Mouse (Mus musculus): ENCODE measurements around the gene C1qtnf1. TPM values are rescaled to one million over a fixed set of nuclear protein-coding genes. Genes with fewer than 3 reads are reported as not detected.
A peak's percentile ranks its signal among the peaks of the same experiment; 100 is the strongest.

The C1qtnf1 gene
- polyA plus RNA-seq, 1 experiment from 2014 or later: 2.3 TPM

GRCm38 (mm10) chr11:118488191-118488906 is 60.3 kb downstream of the C1qtnf1 start:
- H3K9ac ChIP-seq (ENCODE audit: low read length): no peak overlapping the region
- DNase-seq (ENCODE audit: low spot score): no peak

GRCm38 (mm10) chr11:118488907-118489270 is 60.9 kb downstream of the C1qtnf1 start:
- Histone ChIP-seq H3K4me2 (ENCODE audit: low read depth, low read length, severe bottlenecking) (no peak overlapping the region), H3K9me3 (ENCODE audit: control insufficient read depth, low read length) (no peaks in the 10 kb centered on the region), H3K4me1 (replicated peaks; ENCODE audit: control insufficient read depth, insufficient read depth, low read length) (no peaks in the 10 kb centered on the region; the same call in none of the 2 replicates), H3K27me3 (ENCODE audit: control insufficient read depth, insufficient read depth, low read length) (no peaks in the 10 kb centered on the region), H3K9ac (ENCODE audit: low read length) (no peak overlapping the region), H3K36me3 (ENCODE audit: control insufficient read depth, insufficient read depth, low read length) (no peaks in the 10 kb centered on the region), H3K27ac (ENCODE audit: low read depth, low read length) (no peak overlapping the region), H3K4me3 (ENCODE audit: low read depth, low read length) (no peak overlapping the region)
- 86% methylated on average over 12 of the region's 12 CpGs for WGBS
- ATAC-seq (replicated peaks; ENCODE audit: low FRiP score) (no peak), DNase-seq (ENCODE audit: low spot score) (no peak)

More at GRCm38 (mm10) chr11:118488191-118488906, 60.3 kb downstream of the C1qtnf1 start:
- H3K27ac ChIP-seq (ENCODE audit: low read depth, low read length): no peak overlapping the region
- H3K36me3 ChIP-seq (ENCODE audit: control insufficient read depth, insufficient read depth, low read length): no peaks in the 10 kb centered on the region
- H3K4me1 ChIP-seq (replicated peaks; ENCODE audit: control insufficient read depth, insufficient read depth, low read length): no peaks in the 10 kb centered on the region; the same call in none of the 2 replicates
- 74% methylated on average over 8 of the region's 8 CpGs for WGBS
- no peaks in the 10 kb centered on the region for H3K9me3 ChIP-seq (ENCODE audit: control insufficient read depth, low read length)
- H3K4me3 ChIP-seq (ENCODE audit: low read depth, low read length): no peak overlapping the region
- no peak for ATAC-seq (replicated peaks; ENCODE audit: low FRiP score)
- no peaks in the 10 kb centered on the region for H3K27me3 ChIP-seq (ENCODE audit: control insufficient read depth, insufficient read depth, low read length)
- no peak overlapping the region for H3K4me2 ChIP-seq (ENCODE audit: low read depth, low read length, severe bottlenecking)

- DNase-seq (ENCODE audit: low spot score) (peak; percentile 93), ATAC-seq (replicated peaks; ENCODE audit: low FRiP score) (0 out of 2 replicates have a peak, but pooled peaks have one; percentile 58)
- WGBS: 22% methylated on average over 22 of the region's 22 CpGs
- no peaks in the 10 kb centered on the region for H3K9me3 ChIP-seq (ENCODE audit: control insufficient read depth, low read length)
- H3K9ac ChIP-seq (ENCODE audit: low read length): peak overlapping the region; percentile 44; the same call in 1 of the 2 replicates
- no peaks in the 10 kb centered on the region for H3K27me3 ChIP-seq (ENCODE audit: control insufficient read depth, insufficient read depth, low read length)
- H3K4me2 ChIP-seq (ENCODE audit: low read depth, low read length, severe bottlenecking): peak overlapping the region; percentile 34
- peak overlapping the region; percentile 10; the same call in 1 of the 2 replicates for H3K4me3 ChIP-seq (ENCODE audit: low read depth, low read length)
- H3K36me3 ChIP-seq (ENCODE audit: control insufficient read depth, insufficient read depth, low read length): no peaks in the 10 kb centered on the region
- no peaks in the 10 kb centered on the region; the same call in none of the 2 replicates for H3K4me1 ChIP-seq (replicated peaks; ENCODE audit: control insufficient read depth, insufficient read depth, low read length)
- H3K27ac ChIP-seq (ENCODE audit: low read depth, low read length): no peak overlapping the region
Observed at GRCm38 (mm10) chr11:118490566-118491218, 62.7 kb downstream of the C1qtnf1 start.

DNA sequence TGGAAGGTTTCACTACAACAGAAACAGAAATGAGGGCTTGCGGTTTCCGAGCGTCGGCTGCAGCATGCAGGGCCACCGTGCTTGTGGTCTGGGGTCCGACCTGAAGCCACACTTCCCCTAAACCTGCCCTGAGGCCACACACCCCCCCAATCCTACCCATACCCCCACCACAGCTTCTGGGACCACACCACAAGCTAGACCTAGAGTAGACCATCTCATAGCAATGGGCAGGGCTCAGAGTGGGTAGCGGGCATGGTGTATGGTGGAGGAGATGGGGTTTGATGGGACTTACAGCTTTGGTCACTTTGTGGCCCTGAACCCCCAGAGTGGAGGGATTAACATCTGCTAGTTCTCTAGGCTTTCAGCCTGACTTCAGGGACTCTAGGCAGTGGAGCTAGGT is 63.2 kb downstream of the C1qtnf1 start:
- DNase-seq (ENCODE audit: low spot score) (no peak), ATAC-seq (replicated peaks; ENCODE audit: low FRiP score) (no peak)
- Histone ChIP-seq H3K36me3 (ENCODE audit: control insufficient read depth, insufficient read depth, low read length) (no peaks in the 10 kb centered on the region), H3K4me2 (ENCODE audit: low read depth, low read length, severe bottlenecking) (no peak overlapping the region), H3K27ac (ENCODE audit: low read depth, low read length) (no peak overlapping the region), H3K4me1 (replicated peaks; ENCODE audit: control insufficient read depth, insufficient read depth, low read length) (no peaks in the 10 kb centered on the region; the same call in none of the 2 replicates), H3K9me3 (ENCODE audit: control insufficient read depth, low read length) (no peaks in the 10 kb centered on the region), H3K9ac (ENCODE audit: low read length) (no peak overlapping the region), H3K4me3 (ENCODE audit: low read depth, low read length) (no peak overlapping the region), H3K27me3 (ENCODE audit: control insufficient read depth, insufficient read depth, low read length) (no peaks in the 10 kb centered on the region)
- WGBS: 87% methylated on average over 7 of the region's 7 CpGs

- DNase-seq (ENCODE audit: low spot score): no peak
- H3K4me2 ChIP-seq (ENCODE audit: low read depth, low read length, severe bottlenecking): no peak overlapping the region
- no peak overlapping the region for H3K27ac ChIP-seq (ENCODE audit: low read depth, low read length)
- H3K27me3 ChIP-seq (ENCODE audit: control insufficient read depth, insufficient read depth, low read length): no peaks in the 10 kb centered on the region
- no peaks in the 10 kb centered on the region; the same call in none of the 2 replicates for H3K4me1 ChIP-seq (replicated peaks; ENCODE audit: control insufficient read depth, insufficient read depth, low read length)
- H3K9me3 ChIP-seq (ENCODE audit: control insufficient read depth, low read length): no peaks in the 10 kb centered on the region
- ATAC-seq (replicated peaks; ENCODE audit: low FRiP score): no peak
- no peak overlapping the region for H3K4me3 ChIP-seq (ENCODE audit: low read depth, low read length)
- H3K9ac ChIP-seq (ENCODE audit: low read length): no peak overlapping the region
- 92% methylated on average over 2 of the region's 2 CpGs for WGBS
- no peaks in the 10 kb centered on the region for H3K36me3 ChIP-seq (ENCODE audit: control insufficient read depth, insufficient read depth, low read length)
Observed at GRCm38 (mm10) chr11:118493458-118493857, 65.5 kb downstream of the C1qtnf1 start.

GRCm38 (mm10) chr11:118494001-118494737 is 66.2 kb downstream of the C1qtnf1 start:
- no peak for ATAC-seq (replicated peaks; ENCODE audit: low FRiP score)

DNA sequence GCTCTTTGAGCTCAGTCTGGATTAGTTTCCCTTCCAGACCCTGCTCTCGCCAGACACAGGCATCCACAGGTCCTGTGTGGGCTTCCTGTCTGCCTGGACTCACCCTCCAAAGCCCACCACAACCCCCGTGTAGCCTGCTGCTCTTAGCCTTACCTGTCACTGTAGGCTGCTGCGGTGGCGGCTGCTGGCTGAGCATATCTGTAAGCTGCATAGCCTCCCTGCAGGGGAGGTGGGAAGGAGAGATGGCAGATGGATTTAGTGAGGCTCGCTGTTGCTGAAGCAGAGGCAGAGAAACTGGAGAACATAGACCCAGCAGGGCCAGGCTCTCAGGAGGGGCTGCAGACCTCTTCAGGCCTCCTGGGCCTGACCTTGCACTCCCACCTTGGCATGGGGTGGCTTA is 67.1 kb downstream of the C1qtnf1 start:
- ATAC-seq (replicated peaks; ENCODE audit: low FRiP score): no peak
- H3K27me3 ChIP-seq (ENCODE audit: control insufficient read depth, insufficient read depth, low read length): no peaks in the 10 kb centered on the region
- H3K9me3 ChIP-seq (ENCODE audit: control insufficient read depth, low read length): no peaks in the 10 kb centered on the region
- H3K4me2 ChIP-seq (ENCODE audit: low read depth, low read length, severe bottlenecking): no peak overlapping the region
- DNase-seq (ENCODE audit: low spot score): no peak
- WGBS: 57% methylated on average over 5 of the region's 5 CpGs
- no peaks in the 10 kb centered on the region for H3K36me3 ChIP-seq (ENCODE audit: control insufficient read depth, insufficient read depth, low read length)
- H3K27ac ChIP-seq (ENCODE audit: low read depth, low read length): no peak overlapping the region
- no peak overlapping the region for H3K4me3 ChIP-seq (ENCODE audit: low read depth, low read length)
- no peak overlapping the region for H3K9ac ChIP-seq (ENCODE audit: low read length)
- H3K4me1 ChIP-seq (replicated peaks; ENCODE audit: control insufficient read depth, insufficient read depth, low read length): no peaks in the 10 kb centered on the region; the same call in none of the 2 replicates

More at GRCm38 (mm10) chr11:118494001-118494737, 66.2 kb downstream of the C1qtnf1 start:
- no peaks in the 10 kb centered on the region for H3K36me3 ChIP-seq (ENCODE audit: control insufficient read depth, insufficient read depth, low read length)
- WGBS: 90% methylated on average over 12 of the region's 12 CpGs
- no peak overlapping the region for H3K27ac ChIP-seq (ENCODE audit: low read depth, low read length)
- H3K4me3 ChIP-seq (ENCODE audit: low read depth, low read length): no peak overlapping the region
- H3K27me3 ChIP-seq (ENCODE audit: control insufficient read depth, insufficient read depth, low read length): no peaks in the 10 kb centered on the region
- H3K4me1 ChIP-seq (replicated peaks; ENCODE audit: control insufficient read depth, insufficient read depth, low read length): no peaks in the 10 kb centered on the region; the same call in none of the 2 replicates
- DNase-seq (ENCODE audit: low spot score): no peak
- no peaks in the 10 kb centered on the region for H3K9me3 ChIP-seq (ENCODE audit: control insufficient read depth, low read length)
- no peak overlapping the region for H3K4me2 ChIP-seq (ENCODE audit: low read depth, low read length, severe bottlenecking)
- H3K9ac ChIP-seq (ENCODE audit: low read length): no peak overlapping the region

DNA sequence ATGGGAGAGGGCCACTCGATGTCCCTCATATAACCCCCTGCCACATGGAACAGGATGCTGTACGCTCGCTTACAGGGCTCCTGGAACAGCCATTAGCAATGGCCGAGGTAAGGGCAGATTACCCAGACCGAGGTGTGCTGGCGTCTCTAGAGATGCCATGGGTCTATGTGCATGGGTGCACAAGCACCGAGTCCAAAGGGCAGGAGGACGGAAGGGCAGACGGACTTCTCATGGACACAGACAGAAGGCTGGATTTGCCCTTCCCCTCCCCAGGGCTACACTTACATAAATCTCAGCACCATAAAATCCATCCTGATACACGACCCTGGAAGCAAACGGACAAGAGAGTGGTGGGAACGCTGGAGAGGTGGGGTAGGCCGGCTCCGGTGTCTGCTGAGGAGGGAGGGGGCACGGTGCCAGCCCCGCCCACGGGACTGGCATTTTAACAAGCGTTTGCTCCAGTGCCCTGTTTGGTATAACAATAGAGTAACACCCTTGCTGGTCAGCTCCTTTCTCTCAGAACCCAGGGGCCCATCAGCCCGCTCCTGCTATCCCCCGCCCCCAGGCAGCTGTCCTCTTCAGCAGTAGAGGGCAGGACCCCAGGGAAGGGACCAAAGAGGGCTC is 68.2 kb downstream of the C1qtnf1 start:
- no peak for ATAC-seq (replicated peaks; ENCODE audit: low FRiP score)
- no peaks in the 10 kb centered on the region for H3K27me3 ChIP-seq (ENCODE audit: control insufficient read depth, insufficient read depth, low read length)
- no peak overlapping the region for H3K4me2 ChIP-seq (ENCODE audit: low read depth, low read length, severe bottlenecking)
- H3K27ac ChIP-seq (ENCODE audit: low read depth, low read length): no peak overlapping the region
- no peaks in the 10 kb centered on the region for H3K36me3 ChIP-seq (ENCODE audit: control insufficient read depth, insufficient read depth, low read length)
- no peaks in the 10 kb centered on the region for H3K9me3 ChIP-seq (ENCODE audit: control insufficient read depth, low read length)
- DNase-seq (ENCODE audit: low spot score): no peak
- H3K4me1 ChIP-seq (replicated peaks; ENCODE audit: control insufficient read depth, insufficient read depth, low read length): no peaks in the 10 kb centered on the region
- whole genome bisulfite sequencing: 67% methylated on average over 20 of the region's 20 CpGs
- H3K9ac ChIP-seq (ENCODE audit: low read length): no peak overlapping the region
- no peak overlapping the region for H3K4me3 ChIP-seq (ENCODE audit: low read depth, low read length)

Data from forebrain, embryonic 11.5 days (tissue).